Mouse (Mus musculus): Measurements from ENCODE around the gene Plekhg6. TPM values are rescaled to one million over a fixed set of nuclear protein-coding genes. Genes with fewer than 3 reads are reported as not detected.

Plekhg6 gene
- polyA plus RNA-seq, 1 experiment from 2014 or later: 13.2 TPM

Other genes with a start within 250 kb of the Plekhg6 start
- 59.5 and 66.8 TPM in 2 replicates for gene Nop2, start 248.9 kb downstream of the Plekhg6 start, polyA plus RNA-seq (2015; fragmentation: Nextera tagmentation; extraction: Ambion mirVana)
- 4.5 and 5.3 TPM in 2 replicates for gene Iffo1, start 235.6 kb downstream of the Plekhg6 start, polyA plus RNA-seq (2015; fragmentation: Nextera tagmentation; extraction: Ambion mirVana)
- 2,256 and 2,328 TPM in 2 replicates for gene Gapdh, start 214.3 kb downstream of the Plekhg6 start, polyA plus RNA-seq (2015; fragmentation: Nextera tagmentation; extraction: Ambion mirVana)
- gene Ncapd2, start 189.1 kb downstream of the Plekhg6 start, polyA plus RNA-seq (2015; fragmentation: Nextera tagmentation; extraction: Ambion mirVana): 67.8 and 78.0 TPM in 2 replicates
- 267 and 284 TPM in 2 replicates for gene Mrpl51, start 189.0 kb downstream of the Plekhg6 start, polyA plus RNA-seq (2015; fragmentation: Nextera tagmentation; extraction: Ambion mirVana)
- gene Vamp1, start 165.2 kb downstream of the Plekhg6 start, polyA plus RNA-seq (2015; fragmentation: Nextera tagmentation; extraction: Ambion mirVana): 5.0 and 5.9 TPM in 2 replicates
- 13.3 and 14.4 TPM in 2 replicates for gene Tapbpl, start 148.9 kb downstream of the Plekhg6 start, polyA plus RNA-seq (2015; fragmentation: Nextera tagmentation; extraction: Ambion mirVana)
- gene Cd27, start 143.8 kb downstream of the Plekhg6 start, polyA plus RNA-seq (2015; fragmentation: Nextera tagmentation; extraction: Ambion mirVana): 2.0 and 2.3 TPM in 2 replicates
- gene Tuba3a, start 94.8 kb downstream of the Plekhg6 start, polyA plus RNA-seq (2015; fragmentation: Nextera tagmentation; extraction: Ambion mirVana): 0.09 and 0.17 TPM in 2 replicates
- gene Ltbr, start 66.9 kb downstream of the Plekhg6 start, polyA plus RNA-seq (2015; fragmentation: Nextera tagmentation; extraction: Ambion mirVana): 106 and 107 TPM in 2 replicates
- gene Scnn1a, start 60.1 kb downstream of the Plekhg6 start, polyA plus RNA-seq (2015; fragmentation: Nextera tagmentation; extraction: Ambion mirVana): 5.0 and 7.6 TPM in 2 replicates
- gene Tnfrsf1a, start 31.4 kb downstream of the Plekhg6 start, polyA plus RNA-seq (2015; fragmentation: Nextera tagmentation; extraction: Ambion mirVana): 90.0 and 95.3 TPM in 2 replicates
- 146 and 167 TPM in 2 replicates for gene Cd9, start 114.0 kb upstream of the Plekhg6 start, polyA plus RNA-seq (2015; fragmentation: Nextera tagmentation; extraction: Ambion mirVana)
- gene Vwf, start 166.0 kb upstream of the Plekhg6 start, polyA plus RNA-seq (2015; fragmentation: Nextera tagmentation; extraction: Ambion mirVana): 7.0 and 8.6 TPM in 2 replicates

Data from intestine, embryonic 16.5 days (tissue).